Mouse (Mus musculus) adrenal gland, postnatal 14 days (tissue): Measurements from ENCODE around the gene Kcnn4. TPM values are rescaled to one million over a fixed set of nuclear protein-coding genes. Genes with fewer than 3 reads are reported as not detected.
A peak's percentile ranks its signal among the peaks of the same experiment; 100 is the strongest.

Experiments used
- DNase-seq: peaks from one replicate; pipeline ENCODE4 v3.0.0; 2021; ENCODE audit warnings: mixed read lengths
- long read RNA-seq, 2 experiments: library from polyadenylated mRNA; stranded (forward); transcript quantifications; one replicate each; pipeline ENCODE4 v2.0.0; 2021
- total RNA-seq: library from RNA; stranded (reverse); gene quantifications from 2 replicates; pipeline ENCODE4 v1.2.3, GENCODE M21; 2021

Gene Kcnn4
- total RNA-seq = 4.9 and 7.3 TPM in 2 replicates
- long read RNA-seq, experiment 1, transcript Kcnn4-202 (9 exons, 1,945 nt) = major isoform, 7 of 11 reads
- long read RNA-seq, experiment 1, partial matches to known transcripts = 3 of 11 reads
- long read RNA-seq, experiment 1, other reads (novel, unspliced or antisense) = 1 of 11 reads
- long read RNA-seq, experiment 2, transcript Kcnn4-202 (9 exons, 1,945 nt) = major isoform, 6 of 8 reads
- long read RNA-seq, experiment 2, partial matches to known transcripts = 2 of 8 reads
- long read RNA-seq, experiment 2, other reads (novel, unspliced or antisense) = 0 of 8 reads

GRCm38 (mm10) chr7:24369731-24370541 is at the start of gene Kcnn4:
Kcnn4 (plus strand) TSS chr7:24370263.
- peak; percentile 34 for DNase-seq

GRCm38 (mm10) chr7:24322593-24322992 is 47.5 kb upstream of the Kcnn4 start:
- DNase-seq = no peak

DNA sequence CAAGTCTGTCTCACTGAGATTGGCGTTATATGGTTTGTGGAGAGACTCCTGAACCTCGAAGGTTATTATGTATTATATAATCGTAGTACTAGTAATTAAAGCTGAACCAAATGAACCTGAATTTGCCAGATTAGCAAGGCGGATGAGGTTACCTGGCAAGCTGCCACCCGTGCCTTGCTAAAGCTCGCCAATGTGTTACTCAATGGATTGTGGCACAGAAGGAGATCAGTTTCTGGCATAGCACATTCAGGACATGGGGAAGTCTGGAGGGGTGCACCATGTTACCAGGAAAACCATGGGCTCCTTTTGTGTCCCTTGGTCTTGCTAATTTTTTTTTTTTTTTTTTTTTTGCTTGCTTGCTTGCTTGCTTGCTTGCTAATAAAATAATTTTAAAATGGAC is 44.9 kb upstream of the Kcnn4 start:
- DNase-seq = peak; percentile 53

DNA sequence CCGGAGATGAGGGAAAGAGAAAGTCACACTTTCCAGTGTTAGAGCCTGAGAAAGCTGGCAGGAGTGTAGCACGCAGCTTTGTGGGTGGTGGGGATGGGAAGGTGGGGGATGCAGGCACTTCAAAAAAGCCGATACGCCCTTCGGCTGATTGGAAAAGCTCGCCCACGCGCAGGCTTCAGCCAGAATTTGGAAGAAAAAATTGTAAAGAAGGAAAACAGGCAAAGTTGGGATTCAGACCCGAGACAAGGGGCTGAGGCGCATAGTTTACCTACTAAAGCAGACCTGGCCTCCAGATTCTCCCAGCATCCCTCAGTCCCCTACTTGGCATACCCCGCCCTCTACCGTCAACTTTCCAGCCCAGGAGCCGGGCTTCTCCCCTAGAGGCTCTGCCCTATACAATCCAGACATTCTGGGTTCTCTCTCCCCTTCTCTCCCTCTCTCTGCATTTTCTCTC is 44.4 kb upstream of the Kcnn4 start:
- DNase-seq = no peak

GRCm38 (mm10) chr7:24326273-24327135 is 43.6 kb upstream of the Kcnn4 start:
- DNase-seq = no peak

DNA sequence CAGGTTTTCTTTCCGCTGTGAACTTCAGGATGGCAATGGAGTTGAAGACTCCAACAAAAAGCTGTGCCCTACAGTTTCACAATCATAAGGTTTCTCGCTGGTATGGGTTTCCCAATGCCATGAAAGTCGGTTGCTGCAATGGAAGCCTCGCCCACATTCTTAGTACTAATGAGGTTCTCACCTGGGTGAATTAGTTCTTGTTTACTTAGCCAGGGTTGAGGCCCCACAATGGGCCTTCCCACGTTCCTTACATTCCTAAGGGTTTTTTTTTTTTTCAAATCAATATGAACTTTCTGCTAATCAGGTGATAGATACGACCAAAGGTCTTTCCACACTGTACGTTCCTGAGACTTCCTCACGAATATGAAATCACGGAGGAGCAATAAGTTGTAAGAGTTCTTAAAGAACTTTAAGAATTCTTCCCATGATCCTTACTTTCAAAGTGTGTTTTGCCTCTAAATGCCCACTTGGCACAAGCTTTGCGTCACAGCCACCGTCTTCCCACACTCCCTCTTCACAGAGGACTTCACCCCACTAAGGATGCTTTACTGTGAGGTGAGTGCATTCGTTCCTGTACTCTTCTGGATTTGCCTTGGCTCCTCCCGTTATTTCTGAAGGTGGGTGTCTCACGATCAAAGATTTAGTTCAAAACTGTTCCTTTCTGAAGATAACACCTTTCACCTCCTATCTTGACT is 42.6 kb upstream of the Kcnn4 start:
- no peak for DNase-seq

DNA sequence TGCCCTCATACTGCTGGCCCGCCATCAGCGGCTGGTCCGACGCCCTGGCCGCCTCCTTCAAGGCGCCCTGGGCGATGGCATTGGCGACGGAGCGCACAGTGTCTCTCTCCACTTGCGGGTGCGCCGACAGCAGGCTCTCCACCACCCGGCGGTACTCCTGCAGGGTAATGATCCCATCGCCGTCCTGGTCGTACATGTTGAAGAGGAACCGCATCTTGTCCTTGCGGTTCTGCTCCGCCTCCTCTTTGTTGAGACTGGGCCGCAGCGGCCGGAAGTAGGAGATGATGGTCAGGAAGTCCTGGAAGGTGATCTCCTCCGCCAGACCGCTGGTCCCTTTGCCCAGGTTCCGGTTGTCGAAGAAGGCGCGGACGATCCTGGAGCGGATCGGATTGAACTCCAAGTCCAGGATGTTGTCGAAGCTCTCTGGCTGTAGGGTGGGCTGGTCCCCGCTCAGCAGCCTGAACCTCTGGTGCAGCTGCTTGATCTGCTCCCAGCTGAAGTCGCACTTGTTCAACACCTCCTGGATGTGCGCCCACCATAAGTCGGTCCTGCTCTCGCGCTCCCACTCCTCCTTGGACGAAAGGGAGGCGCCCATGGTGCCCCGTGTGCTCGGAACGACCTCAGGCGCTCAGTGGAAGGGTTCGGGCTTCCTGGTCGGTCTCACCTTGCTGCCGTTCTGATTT is 36.6 kb upstream of the Kcnn4 start, which contains the start of gene Tescl:
TSS of gene Tescl (minus strand) at position 633 of the 683 bp plus-strand sequence.
- peak; percentile 29 for DNase-seq

DNA sequence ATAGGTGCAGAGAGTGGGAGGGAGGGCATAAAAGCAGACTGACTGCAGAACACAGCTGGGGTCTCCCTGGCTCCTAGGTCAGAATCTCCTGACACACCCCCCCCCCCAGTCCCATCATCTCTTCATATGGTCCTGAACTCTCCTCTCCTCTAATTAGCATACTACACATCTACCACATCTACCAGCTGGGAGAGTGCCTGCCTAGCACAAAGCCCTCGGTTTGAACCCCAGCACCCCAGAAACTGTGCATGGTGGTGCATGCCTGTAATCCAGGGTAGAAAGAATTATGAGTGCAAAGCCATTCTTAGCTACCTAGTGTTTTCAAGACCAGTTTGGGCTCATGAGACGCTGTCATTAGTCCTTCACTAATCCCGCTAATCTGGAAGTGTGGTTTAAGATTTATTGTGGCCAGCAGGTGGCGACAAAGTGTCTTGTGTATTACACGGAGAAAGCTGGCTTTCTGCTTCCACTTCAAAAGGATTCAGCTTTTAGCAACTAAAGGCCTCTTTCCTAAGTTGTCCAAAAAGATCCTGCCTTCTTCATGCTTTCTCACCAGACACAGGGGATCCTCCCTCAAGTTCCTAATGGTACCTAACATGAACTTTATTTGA is 34.3 kb upstream of the Kcnn4 start:
- peak; percentile 82 for DNase-seq

GRCm38 (mm10) chr7:24338241-24338640 is 31.8 kb upstream of the Kcnn4 start:
- DNase-seq = no peak

GRCm38 (mm10) chr7:24343701-24344272 is 26.3 kb upstream of the Kcnn4 start:
- DNase-seq = no peak

- no peak for DNase-seq
These were observed 23.6 kb upstream of the Kcnn4 start for GRCm38 (mm10) chr7:24346444-24346843.

DNA sequence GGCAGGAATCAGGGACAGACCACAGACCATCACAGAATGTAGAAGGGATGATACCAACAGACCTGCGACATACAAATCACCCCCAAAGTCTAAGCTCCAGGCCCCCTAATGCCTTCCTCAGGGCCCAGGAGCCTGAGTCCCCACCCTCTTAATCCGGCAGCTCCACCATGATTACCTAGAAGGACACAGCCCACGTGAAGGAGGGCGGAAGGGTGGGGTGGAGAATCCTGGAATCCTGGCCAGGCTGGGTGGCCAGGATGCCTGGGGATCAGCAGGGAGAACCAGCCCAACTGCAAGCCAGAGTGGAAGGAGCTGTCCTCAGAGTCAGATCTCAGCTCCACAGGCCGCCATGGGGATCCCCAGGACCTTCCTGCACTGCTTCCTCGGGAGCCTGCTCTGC is 21.2 kb upstream of the Kcnn4 start, which contains the start of gene Lypd5:
TSS of gene Lypd5 (plus strand) at position 301 of the 400 bp plus-strand sequence.
- no peak for DNase-seq

DNA sequence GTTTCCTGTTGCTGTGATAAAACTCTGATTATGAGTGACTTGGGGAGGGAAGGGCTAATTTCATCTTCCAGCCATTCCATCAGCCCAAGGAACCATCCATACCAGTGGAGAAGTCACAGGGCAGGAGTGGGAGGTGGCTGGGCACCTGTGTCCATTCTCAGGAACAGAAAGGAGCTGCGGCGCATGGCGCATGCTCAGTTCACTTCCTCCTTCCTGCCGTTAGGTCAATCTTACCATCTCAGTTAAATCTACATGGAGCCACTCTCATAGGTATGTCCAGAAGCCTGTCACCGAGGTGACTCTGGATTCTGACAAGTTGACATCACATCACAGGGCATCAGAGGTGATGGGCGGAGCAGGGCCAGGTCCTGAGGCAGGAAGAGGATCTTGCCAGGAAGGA is 14.4 kb upstream of the Kcnn4 start:
- no peak for DNase-seq

GRCm38 (mm10) chr7:24356081-24356480 is 14.0 kb upstream of the Kcnn4 start:
- peak; percentile 61 for DNase-seq

DNA sequence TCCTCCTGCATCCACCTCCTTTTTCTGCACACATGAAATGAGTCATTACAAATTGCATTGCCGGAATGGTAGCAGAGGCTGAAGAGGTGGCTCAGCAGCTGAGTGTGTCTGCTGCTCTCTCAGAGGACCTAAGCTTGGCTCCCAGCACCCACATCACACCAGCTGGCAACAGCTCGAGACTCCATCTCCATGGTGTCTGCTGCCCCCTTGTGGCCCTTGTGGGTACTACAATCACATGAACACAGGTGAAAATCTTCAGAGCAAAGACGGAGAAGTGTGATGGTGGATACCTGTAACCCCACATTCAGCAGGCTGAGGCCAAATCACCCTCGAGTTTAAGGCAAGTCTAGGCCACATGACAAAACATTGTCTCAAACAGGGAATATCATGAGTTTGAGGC is 12.2 kb upstream of the Kcnn4 start:
- DNase-seq = no peak

GRCm38 (mm10) chr7:24359269-24359668 is 10.8 kb upstream of the Kcnn4 start:
- DNase-seq = peak; percentile 71

GRCm38 (mm10) chr7:24361001-24361400 is 9.1 kb upstream of the Kcnn4 start:
- DNase-seq = no peak

DNA sequence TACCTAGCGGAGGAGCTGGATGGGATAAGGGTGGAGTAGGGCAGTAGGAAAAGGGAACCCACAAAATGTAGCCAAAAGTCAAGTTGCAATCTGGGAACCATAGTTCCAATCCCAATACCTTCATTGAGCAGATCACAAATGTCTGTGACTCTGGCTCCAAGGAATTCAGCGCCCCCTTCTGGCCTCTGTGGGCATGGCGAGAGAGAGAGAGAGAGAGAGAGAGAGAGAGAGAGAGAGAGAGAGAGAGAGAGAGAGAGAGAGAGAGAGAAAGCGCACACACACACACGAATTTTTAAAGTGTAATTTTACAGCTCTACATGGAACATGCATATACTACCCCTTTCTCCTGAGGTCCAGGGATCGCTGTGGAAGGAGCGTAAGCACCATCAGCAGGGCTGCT is 6.8 kb upstream of the Kcnn4 start:
- DNase-seq = peak; percentile 66

GRCm38 (mm10) chr7:24364827-24365226 is 5.2 kb upstream of the Kcnn4 start:
- DNase-seq = peak; percentile 89
